Mouse (Mus musculus) CH12.LX (cell line): ENCODE measurements around the gene Orc6. TPM values are rescaled to one million over a fixed set of nuclear protein-coding genes. Genes with fewer than 3 reads are reported as not detected.
A peak's percentile ranks its signal among the peaks of the same experiment; 100 is the strongest.

Experiments
- DNase-seq: peaks from one replicate; pipeline ENCODE4 v3.0.0-alpha.2; 2013; ENCODE audit errors: extremely low read depth
- H3K27ac ChIP-seq: 2 replicates; pipeline ENCODE4 v1.5.1; 2012; ENCODE audit warnings: low read depth, mild to moderate bottlenecking, control low read depth, moderate library complexity; ENCODE audit not compliant: insufficient read depth
- H3K27me3 ChIP-seq: replicated peaks from 2 replicates; pipeline ENCODE3; 2012; ENCODE audit warnings: inconsistent platforms
- H3K36me3 ChIP-seq, 2 experiments: replicated peaks in 1 of 2; 2 replicates each; pipeline versions ENCODE3 to v1.6.1; 2012; ENCODE audit warnings: inconsistent platforms in 1 of 2, low read length in 1 of 2, mild to moderate bottlenecking in 1 of 2, mixed read lengths in 1 of 2, moderate library complexity in 1 of 2; ENCODE audit not compliant: control insufficient read depth in 1 of 2, insufficient read depth in 1 of 2
- H3K4me1 ChIP-seq, 2 experiments: 2 replicates each; pipeline ENCODE4 v1.6.1; 2012; ENCODE audit warnings: inconsistent platforms in 1 of 2, moderate library complexity in 1 of 2; ENCODE audit not compliant: insufficient read depth in 2 of 2, control insufficient read depth in 1 of 2
- H3K4me2 ChIP-seq: 2 replicates; pipeline ENCODE4 v1.6.1; 2012; ENCODE audit warnings: low read depth, mild to moderate bottlenecking, control low read depth; ENCODE audit not compliant: poor library complexity, insufficient read depth, severe bottlenecking
- H3K4me3 ChIP-seq, 3 experiments: fragments of 150-350 bp in 1 of 3; sonication (generic) in 1 of 3; replicated peaks in 1 of 3; 2 replicates each; pipeline versions ENCODE3 to v1.5.1; 2011 to 2012; ENCODE audit warnings: low read depth in 2 of 3, low read length in 2 of 3, mild to moderate bottlenecking in 2 of 3, moderate library complexity in 2 of 3, control low read depth in 1 of 3, improper control_type of control experiment in 1 of 3, inconsistent platforms in 1 of 3, mixed read lengths in 1 of 3; ENCODE audit not compliant: poor library complexity in 1 of 3
- H3K79me2 ChIP-seq: replicated peaks from 2 replicates; pipeline ENCODE4 v1.6.1; 2012; ENCODE audit warnings: mild to moderate bottlenecking, moderate library complexity; ENCODE audit not compliant: control insufficient read depth, poor library complexity, insufficient read depth, severe bottlenecking; ENCODE audit errors: extremely low read depth
- H3K9ac ChIP-seq: 2 replicates; pipeline ENCODE4 v1.6.1; 2012; ENCODE audit warnings: low read depth, mild to moderate bottlenecking, control low read depth, moderate library complexity; ENCODE audit not compliant: insufficient read depth
- H3K9me3 ChIP-seq: replicated peaks from 2 replicates; pipeline ENCODE3; 2012; ENCODE audit warnings: low read length, inconsistent platforms, mixed read lengths
- CHD1 ChIP-seq: IDR thresholded peaks from 2 replicates; pipeline ENCODE4 v1.6.1; 2012; ENCODE audit warnings: low read depth, low read length, improper control_type of control experiment, inconsistent platforms
- CHD2 ChIP-seq: IDR thresholded peaks from 2 replicates; pipeline ENCODE4 v1.6.1; 2011; ENCODE audit warnings: low read length, improper control_type of control experiment
- CTCF ChIP-seq, 2 experiments: IDR thresholded peaks in 1 of 2; conservative IDR thresholded peaks in 1 of 2; 2 replicates each; pipeline ENCODE4 v1.5.1; 2011 to 2012; ENCODE audit warnings: low read depth in 2 of 2, low read length in 2 of 2, improper control_type of control experiment in 1 of 2, inconsistent platforms in 1 of 2, mild to moderate bottlenecking in 1 of 2, moderate library complexity in 1 of 2
- ETS1 ChIP-seq: conservative IDR thresholded peaks from 2 replicates; pipeline ENCODE4 v1.6.1; 2012; ENCODE audit warnings: low read depth, mild to moderate bottlenecking, inconsistent platforms, low read length, improper control_type of control experiment, moderate library complexity
- HCFC1 ChIP-seq: IDR thresholded peaks from 2 replicates; pipeline ENCODE4 v1.6.1; 2012; ENCODE audit warnings: low read depth, mild to moderate bottlenecking, inconsistent platforms, low read length, improper control_type of control experiment
- IRF4 ChIP-seq: IDR thresholded peaks from 2 replicates; pipeline ENCODE4 v1.6.1; 2014; ENCODE audit warnings: low read depth, mild to moderate bottlenecking, inconsistent platforms, low read length, improper control_type of control experiment
- JUN ChIP-seq: IDR thresholded peaks from 2 replicates; pipeline ENCODE4 v1.6.1; 2011; ENCODE audit warnings: low read depth, mild to moderate bottlenecking, low read length, improper control_type of control experiment, moderate library complexity; ENCODE audit not compliant: insufficient read depth
- JUND ChIP-seq: conservative IDR thresholded peaks from 2 replicates; pipeline ENCODE4 v1.6.1; 2011; ENCODE audit warnings: low read depth, low read length, improper control_type of control experiment
- KAT2A ChIP-seq: IDR thresholded peaks from 2 replicates; pipeline ENCODE4 v1.6.1; 2012; ENCODE audit warnings: low read length, improper control_type of control experiment, inconsistent platforms; ENCODE audit not compliant: insufficient replicate concordance
- MAZ ChIP-seq: IDR thresholded peaks from 2 replicates; pipeline ENCODE4 v1.6.1; 2012; ENCODE audit warnings: low read depth, mild to moderate bottlenecking, inconsistent platforms, low read length, improper control_type of control experiment, moderate library complexity
- MEF2A ChIP-seq: IDR thresholded peaks from 2 replicates; pipeline ENCODE4 v1.6.1; 2014; ENCODE audit warnings: low read depth, mild to moderate bottlenecking, inconsistent platforms, low read length, improper control_type of control experiment, borderline replicate concordance
- MYC ChIP-seq: IDR thresholded peaks from 2 replicates; pipeline ENCODE4 v1.6.1; 2011; ENCODE audit warnings: low read depth, mild to moderate bottlenecking, improper control_type of control experiment, low read length
- NELFE ChIP-seq: IDR thresholded peaks from 2 replicates; pipeline ENCODE4 v1.6.1; 2011; ENCODE audit warnings: low read depth, low read length, improper control_type of control experiment
- PAX5 ChIP-seq: IDR thresholded peaks from 2 replicates; pipeline ENCODE4 v1.6.1; 2012; ENCODE audit warnings: low read length, inconsistent platforms, mixed read lengths
- POLR2A ChIP-seq: IDR thresholded peaks from 2 replicates; pipeline ENCODE4 v1.6.1; 2011; ENCODE audit warnings: low read depth, mild to moderate bottlenecking, improper control_type of control experiment, low read length
- RCOR1 ChIP-seq: conservative IDR thresholded peaks from 2 replicates; pipeline ENCODE4 v1.6.1; 2012; ENCODE audit warnings: low read depth, mild to moderate bottlenecking, inconsistent platforms, low read length, improper control_type of control experiment
- SMC3 ChIP-seq: IDR thresholded peaks from 2 replicates; pipeline ENCODE4 v1.6.1; 2011; ENCODE audit warnings: low read depth, low read length, improper control_type of control experiment
- TCF12 ChIP-seq: IDR thresholded peaks from 2 replicates; pipeline ENCODE4 v1.6.1; 2014; ENCODE audit warnings: low read depth, mild to moderate bottlenecking, inconsistent platforms, low read length, improper control_type of control experiment
- USF1 ChIP-seq: IDR thresholded peaks from 2 replicates; pipeline ENCODE4 v1.6.1; 2014; ENCODE audit warnings: low read depth, mild to moderate bottlenecking, inconsistent platforms, low read length, improper control_type of control experiment
- USF2 ChIP-seq: conservative IDR thresholded peaks from 2 replicates; pipeline ENCODE4 v1.6.1; 2011; ENCODE audit warnings: low read depth, low read length, improper control_type of control experiment
- ZC3H11A ChIP-seq: IDR thresholded peaks from 2 replicates; pipeline ENCODE4 v1.6.1; 2012; ENCODE audit warnings: low read depth, mild to moderate bottlenecking, inconsistent platforms, low read length, improper control_type of control experiment
- dilution Hi-C: fragments of 300-500 bp; cut with MboI; formaldehyde crosslinking; loops from 2 replicates; pipeline ENCODE4 v1.14.3; 2020; ENCODE audit warnings: low sequenced_read_pairs; ENCODE audit not compliant: extremely low pct_unique_long_range_greater_than_20kb, extremely low pct_ligation_motif_present
- in situ Hi-C: fragments of 300-500 bp; cut with MboI; formaldehyde crosslinking; loops from 3 replicates; pipeline ENCODE4 v1.14.3; 2019; ENCODE audit warnings: low sequenced_read_pairs, low pct_ligation_motif_present, low pct_unique_long_range_greater_than_20kb, mixed read lengths
- polyA plus RNA-seq: library from polyadenylated mRNA; unstranded; fragments of >175 nt; gene quantifications from 2 replicates; pipeline ENCODE4 v1.2.1, GENCODE M21; 2012; ENCODE audit warnings: low read depth; ENCODE audit not compliant: insufficient read length
- total RNA-seq, 2 experiments: library from RNA; depleted of rRNA; stranded (reverse); fragments of 300-350 nt in 1 of 2; fragments of >200 nt in 1 of 2; gene quantifications; 2 replicates each; pipeline ENCODE4 v1.2.3; 2012 to 2014

Orc6 gene
- total and polyA plus RNA-seq, 3 experiments: 97.2 to 238 (median 140) TPM

DNA sequence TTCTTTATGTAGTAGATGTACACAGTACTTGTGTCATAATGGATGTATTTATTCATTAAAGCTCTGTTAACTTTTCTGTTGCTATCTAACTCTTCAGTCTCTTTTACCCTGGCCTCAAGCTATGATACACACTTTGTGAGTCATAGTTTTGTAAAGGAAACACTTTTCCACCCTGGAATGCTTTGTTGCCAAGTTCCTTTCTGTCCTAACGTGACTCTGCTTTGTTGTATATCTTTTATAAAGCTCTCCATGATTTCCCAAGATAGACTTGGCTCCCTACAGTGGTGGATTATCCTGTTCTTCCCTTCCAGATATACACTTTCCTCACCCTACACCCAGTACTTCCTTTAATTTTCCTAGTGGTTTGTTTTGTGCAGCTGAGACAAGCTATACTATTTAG, 2.5 kb downstream of the Orc6 start:
- peaks cover 60% of the 10 kb centered on the region for H3K79me2 ChIP-seq
- TF ChIP-seq USF1 (no peak), IRF4 (no peak)
- TF ChIP-seq, all 38 proteins: peak for 0
- peaks cover 0 to 36% of the 10 kb centered on the region in 2 experiments; a peak in 2 of 4 replicates for H3K4me1 ChIP-seq
- dilution Hi-C loops (no loop called here), in situ Hi-C loops (loop anchor here (25.0 kb wide), 1 partner anchor 235 kb away; no protein-coding TSS in a partner anchor)
- 0 out of 2 replicates have a peak overlapping the region, but pooled peaks have one; percentile 14 for H3K4me2 ChIP-seq
- peaks cover 23 to 53% of the 10 kb centered on the region in 2 experiments for H3K36me3 ChIP-seq
- no peak for DNase-seq
- H3K27ac ChIP-seq: no peak overlapping the region
- no peak overlapping the region for H3K4me3 ChIP-seq
- peak overlapping the region; percentile 40; the same call in 1 of the 2 replicates for H3K9ac ChIP-seq
- H3K9me3 ChIP-seq: no peaks in the 10 kb centered on the region
- no peaks in the 10 kb centered on the region for H3K27me3 ChIP-seq

DNA sequence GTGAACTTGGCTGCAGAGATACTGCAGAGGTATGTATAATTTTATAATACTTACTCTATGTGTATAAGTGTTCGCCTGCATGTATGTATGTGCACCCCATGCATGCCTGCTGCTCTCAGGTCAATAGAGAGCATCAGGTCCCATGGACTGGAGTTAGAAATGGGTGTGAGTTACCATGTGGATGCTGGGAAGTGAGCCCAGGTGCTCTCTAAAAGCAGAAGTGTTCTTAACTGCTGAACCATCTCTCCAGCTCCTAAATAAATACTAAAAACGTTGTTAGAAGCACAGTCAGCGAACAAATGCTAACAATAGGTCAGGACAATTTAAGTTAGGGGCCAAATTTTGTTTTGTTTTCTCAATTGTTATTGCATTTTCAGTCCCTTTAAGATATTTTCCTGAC, 3.5 kb downstream of the Orc6 start:
- dilution Hi-C loops (no loop called here), in situ Hi-C loops (loop anchor here (25.0 kb wide), 1 partner anchor 234 kb away; no protein-coding TSS in a partner anchor)
- Histone ChIP-seq H3K4me3 (no peak overlapping the region), H3K27ac (no peak overlapping the region), H3K9me3 (no peaks in the 10 kb centered on the region), H3K9ac (no peak overlapping the region), H3K4me2 (no peak overlapping the region; the same call in 1 of the 2 replicates), H3K36me3 (peaks cover 27 to 62% of the 10 kb centered on the region in 2 experiments), H3K4me1 (peaks cover 0 to 26% of the 10 kb centered on the region in 2 experiments; a peak in 2 of 4 replicates), H3K79me2 (peaks cover 50% of the 10 kb centered on the region), H3K27me3 (no peaks in the 10 kb centered on the region)
- TF ChIP-seq MAZ: no peak
- TF ChIP-seq TCF12: no peak
- no peak for TF ChIP-seq POLR2A
- TF ChIP-seq MEF2A: no peak
- no peak for TF ChIP-seq ZC3H11A
- no peak for DNase-seq

DNA sequence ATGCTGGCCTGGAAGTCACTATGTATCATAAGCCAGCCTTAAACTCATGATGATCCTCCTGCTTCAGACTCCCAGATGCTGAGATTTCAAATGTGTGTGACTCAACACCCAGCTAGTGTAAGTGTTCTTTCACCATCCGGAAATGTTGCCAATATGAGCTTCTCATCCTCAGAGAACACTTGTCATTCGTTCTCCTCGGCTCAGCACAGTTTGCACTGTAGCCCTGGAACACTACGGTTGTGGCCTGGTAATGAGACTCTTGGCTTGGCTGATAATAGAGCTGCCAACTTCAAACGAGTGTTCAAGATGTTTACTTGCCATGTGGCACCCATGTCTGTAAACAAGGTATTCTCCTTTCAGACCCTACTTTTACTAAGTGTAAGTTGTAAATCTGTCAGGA, 4.1 kb downstream of the Orc6 start:
- DNase-seq: no peak
- Histone ChIP-seq H3K4me3 (no peak overlapping the region), H3K79me2 (peaks cover 44% of the 10 kb centered on the region), H3K27ac (no peak overlapping the region), H3K9ac (no peak overlapping the region), H3K9me3 (no peaks in the 10 kb centered on the region), H3K36me3 (peaks cover 30 to 68% of the 10 kb centered on the region in 2 experiments)
- in situ Hi-C loops: loop anchor here (25.0 kb wide), 1 partner anchor 234 kb away; no protein-coding TSS in a partner anchor
- TF ChIP-seq USF2 (no peak), USF1 (no peak), CTCF (conservative IDR thresholded peaks at IDR 0.05 in 1 of 2, IDR thresholded peaks at IDR 0.05 in 1 of 2; ENCODE audit: low read depth in 2 of 2, low read length in 2 of 2) (no peak), JUN (no peak), KAT2A (no peak), IRF4 (no peak), MAZ (no peak), NELFE (no peak), RCOR1 (no peak), CHD2 (no peak), SMC3 (no peak), MYC (no peak), ETS1 (no peak), HCFC1 (no peak), JUND (no peak), CHD1 (no peak), PAX5 (no peak)
- TF ChIP-seq, all 38 proteins: peak for 0
- dilution Hi-C loops: no loop called here
- Histone ChIP-seq H3K4me2 (no peak overlapping the region), H3K4me1 (peaks cover 0 to 26% of the 10 kb centered on the region in 2 experiments; a peak in 2 of 4 replicates), H3K27me3 (no peaks in the 10 kb centered on the region)
